Mouse (Mus musculus) bone marrow macrophage, adult 2 months (primary cell): Measurements from ENCODE around the gene Stac2.

Experiments used
- CTCF ChIP-seq: IDR thresholded peaks from 2 replicates; pipeline ENCODE4 v1.5.1; 2012; ENCODE audit warnings: low read depth, mild to moderate bottlenecking, low read length, moderate library complexity
- POLR2A ChIP-seq: IDR thresholded peaks from 2 replicates; pipeline ENCODE4 v1.6.1; 2012; ENCODE audit warnings: mild to moderate bottlenecking, low read depth, low read length, borderline replicate concordance

DNA sequence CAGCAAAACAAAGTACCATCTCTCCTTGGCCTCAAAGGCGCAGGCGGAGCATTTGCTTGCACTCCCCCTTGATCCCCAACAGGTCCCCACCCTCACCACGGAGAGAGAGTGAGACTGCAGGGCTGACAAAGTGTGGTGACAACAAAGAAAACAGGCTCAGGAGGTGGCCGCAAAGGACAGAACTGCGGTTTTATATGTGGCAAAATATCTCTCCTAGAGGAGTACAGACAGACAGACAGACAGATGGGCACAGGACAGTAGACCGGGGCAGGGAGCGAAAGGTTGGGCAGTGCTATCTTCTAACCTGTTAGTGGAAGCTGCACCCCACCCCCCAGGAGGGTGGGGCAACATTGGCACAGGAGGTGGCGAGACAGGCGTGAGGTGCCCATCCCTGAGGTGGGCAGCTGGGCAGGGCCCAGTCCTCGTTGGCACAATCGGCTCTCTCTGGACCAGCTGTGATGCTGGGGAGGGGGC is 51.9 kb downstream of the Stac2 start:
- TF ChIP-seq CTCF (no peak), POLR2A (no peak)
